Mouse (Mus musculus) limb, embryonic 14.5 days (tissue): Measurements from ENCODE around the gene Amh. TPM values are rescaled to one million over a fixed set of nuclear protein-coding genes. Genes with fewer than 3 reads are reported as not detected.

Source experiments
- ATAC-seq: fragments of 200-750 bp; cut with Nextera tagmentation; 2 replicates; pipeline ENCODE4 v1.8.0; 2017; ENCODE audit warnings: low read depth, moderate number of reproducible peaks, moderate TSS enrichment; ENCODE audit not compliant: low FRiP score
- DNase-seq: peaks from one replicate; pipeline ENCODE4 v3.0.0-alpha.2; 2015; ENCODE audit warnings: low spot score
- H3K27ac ChIP-seq: fragments of 300-500 bp; sonication (generic); replicated peaks from 2 replicates; pipeline ENCODE4 v1.5.1; 2014; ENCODE audit warnings: low read depth, mild to moderate bottlenecking, low read length, moderate library complexity, mixed read lengths
- H3K27me3 ChIP-seq: fragments of 300-500 bp; sonication (generic); 2 replicates; pipeline ENCODE4 v1.6.1; 2014; ENCODE audit warnings: low read length, mixed read lengths; ENCODE audit not compliant: control insufficient read depth, insufficient read depth
- H3K36me3 ChIP-seq: fragments of 300-500 bp; sonication (generic); 2 replicates; pipeline ENCODE4 v1.6.1; 2014; ENCODE audit warnings: mild to moderate bottlenecking, low read length, moderate library complexity, mixed read lengths; ENCODE audit not compliant: control insufficient read depth, insufficient read depth
- H3K4me1 ChIP-seq: fragments of 300-500 bp; sonication (generic); 2 replicates; pipeline ENCODE4 v1.6.1; 2014; ENCODE audit warnings: antibody characterized with exemption, low read length, mixed read lengths; ENCODE audit not compliant: control insufficient read depth, insufficient read depth
- H3K4me2 ChIP-seq: fragments of 300-500 bp; sonication (generic); replicated peaks from 2 replicates; pipeline ENCODE4 v1.6.1; 2014; ENCODE audit warnings: low read depth, mild to moderate bottlenecking, low read length, moderate library complexity; ENCODE audit not compliant: severe bottlenecking
- H3K4me3 ChIP-seq: fragments of 300-500 bp; sonication (generic); replicated peaks from 2 replicates; pipeline ENCODE4 v1.5.1; 2014; ENCODE audit warnings: low read length
- H3K9ac ChIP-seq: fragments of 300-500 bp; sonication (generic); 2 replicates; pipeline ENCODE4 v1.6.1; 2014; ENCODE audit warnings: mild to moderate bottlenecking, low read depth, low read length, moderate library complexity; ENCODE audit not compliant: severe bottlenecking
- H3K9me3 ChIP-seq: fragments of 300-500 bp; sonication (generic); 2 replicates; pipeline ENCODE4 v1.6.1; 2016; ENCODE audit warnings: low read length; ENCODE audit not compliant: control insufficient read depth
- POLR2A ChIP-seq: fragments of 200-500 bp; IDR thresholded peaks from 2 replicates; pipeline ENCODE4 v1.8.0; 2012; ENCODE audit warnings: inconsistent platforms, mild to moderate bottlenecking, moderate library complexity, borderline replicate concordance; ENCODE audit not compliant: insufficient read depth, insufficient read length; ENCODE audit errors: extremely low read depth
- WGBS: fragments of 180-500 bp; shearing (Covaris S2); extraction: QIAGEN DNeasy Blood & Tissue Kit; methylation state at CpG from one replicate; pipeline ENCODE4 v1.1.7; 2014; 5-methylcytosine and 5-hydroxymethylcytosine counted together
- polyA plus RNA-seq, 2 experiments: library from polyadenylated mRNA; depleted of rRNA in 1 of 2; stranded (reverse) in 1 of 2; unstranded in 1 of 2; fragments of >200 nt; fragmentation: Nextera tagmentation in 1 of 2; extraction: Ambion mirVana in 1 of 2; gene quantifications; 2 replicates each; pipeline versions ENCODE4 v1.2.1 to v1.2.3; 2012 to 2014

The Amh gene
- polyA plus RNA-seq, 2 experiments: 1.0 TPM; not detected in 1

DNA sequence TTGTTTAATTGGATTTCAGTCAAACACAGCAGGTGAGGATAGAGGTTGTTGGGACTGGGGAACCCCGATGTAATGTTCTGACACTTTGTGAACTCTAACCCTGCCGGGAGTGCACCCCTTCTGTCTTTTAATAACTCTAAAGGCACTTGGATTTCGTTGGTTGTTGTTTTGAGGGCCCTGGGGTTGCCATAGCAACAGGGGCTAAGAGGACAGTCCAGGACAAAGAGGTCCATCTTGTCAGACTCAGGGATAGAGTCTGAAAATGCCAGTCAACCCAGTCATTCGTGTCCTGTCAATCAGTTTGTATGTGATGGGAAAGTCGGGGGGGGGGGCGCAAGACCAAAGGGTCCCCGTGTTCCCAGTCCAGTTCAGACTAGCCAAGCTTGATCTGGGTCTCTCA, 27.8 kb downstream of the Amh start:
- 77% methylated on average over 7 of the region's 7 CpGs for WGBS
- peaks cover 37% of the 10 kb centered on the region for H3K27me3 ChIP-seq

DNA sequence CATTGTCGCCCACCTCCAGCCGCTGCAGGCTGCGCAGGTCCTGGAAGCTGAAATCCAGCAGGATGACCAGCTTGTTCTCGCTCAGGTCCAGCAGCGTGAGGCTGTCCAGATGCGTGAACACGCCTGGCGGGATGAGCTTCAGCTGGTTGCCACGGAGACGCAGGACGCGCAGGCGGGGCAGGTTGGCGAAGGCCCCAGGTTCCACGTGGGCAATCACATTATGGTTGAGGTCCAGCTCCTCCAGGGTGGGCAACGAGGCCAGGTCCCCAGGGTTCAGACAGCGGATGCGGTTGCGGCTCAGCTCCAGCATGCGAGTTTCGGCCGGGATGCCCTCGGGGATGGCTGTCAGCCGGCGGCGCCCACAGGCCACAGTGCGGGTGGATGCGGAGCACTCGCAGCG, 30.6 kb downstream of the Amh start:
- no peak for TF ChIP-seq POLR2A
- ATAC-seq: no peak
- no peak overlapping the region for H3K27ac ChIP-seq
- no peak overlapping the region for H3K4me2 ChIP-seq
- peaks cover 37% of the 10 kb centered on the region for H3K27me3 ChIP-seq
- H3K4me3 ChIP-seq: no peak overlapping the region
- DNase-seq: no peak
- WGBS: 44% methylated on average over 30 of the region's 30 CpGs
- H3K9me3 ChIP-seq: no peaks in the 10 kb centered on the region
- no peak overlapping the region for H3K9ac ChIP-seq
- no peaks in the 10 kb centered on the region for H3K4me1 ChIP-seq
- peaks cover 3% of the 10 kb centered on the region; the same call in 1 of the 2 replicates for H3K36me3 ChIP-seq

More for the DNA sequence above, 27.8 kb downstream of the Amh start:
- no peak for ATAC-seq
- no peak overlapping the region for H3K4me2 ChIP-seq
- H3K4me3 ChIP-seq: no peak overlapping the region
- H3K27ac ChIP-seq: no peak overlapping the region
- no peak overlapping the region for H3K9ac ChIP-seq
- H3K36me3 ChIP-seq: peaks cover 24% of the 10 kb centered on the region
- TF ChIP-seq POLR2A: no peak
- H3K4me1 ChIP-seq: peaks cover 2% of the 10 kb centered on the region
- H3K9me3 ChIP-seq: no peaks in the 10 kb centered on the region
- DNase-seq: no peak

DNA sequence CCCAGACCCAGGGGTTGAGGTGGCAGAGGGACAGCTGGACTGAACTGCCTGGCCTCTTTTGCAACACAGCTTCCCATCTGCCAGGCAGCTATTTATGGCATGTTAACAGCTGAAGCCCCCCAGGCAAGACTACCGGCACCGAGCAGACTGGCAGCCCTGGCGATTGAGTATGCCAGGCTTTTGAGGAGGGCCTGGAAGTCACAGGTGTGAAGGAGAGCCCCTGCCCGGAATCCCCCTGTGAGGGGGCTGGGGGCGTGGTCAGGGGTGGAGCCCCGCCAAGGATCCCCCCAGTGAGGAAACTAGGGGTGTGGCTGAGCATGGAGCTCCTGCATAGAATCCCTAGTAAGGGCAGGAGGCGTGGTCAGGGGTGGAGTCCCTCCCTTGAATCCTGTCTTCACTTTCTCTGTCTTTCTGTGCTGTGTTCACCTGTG, 31.9 kb downstream of the Amh start:
- H3K9me3 ChIP-seq: no peaks in the 10 kb centered on the region
- H3K27me3 ChIP-seq: peaks cover 38% of the 10 kb centered on the region
- DNase-seq (no peak), ATAC-seq (no peak)
- WGBS: 42% methylated on average over 7 of the region's 7 CpGs
- H3K4me2 ChIP-seq: no peak overlapping the region
- H3K4me1 ChIP-seq: no peaks in the 10 kb centered on the region
- H3K9ac ChIP-seq: no peak overlapping the region
- no peak overlapping the region for H3K4me3 ChIP-seq
- H3K36me3 ChIP-seq: no peaks in the 10 kb centered on the region
- no peak for TF ChIP-seq POLR2A
- H3K27ac ChIP-seq: no peak overlapping the region

DNA sequence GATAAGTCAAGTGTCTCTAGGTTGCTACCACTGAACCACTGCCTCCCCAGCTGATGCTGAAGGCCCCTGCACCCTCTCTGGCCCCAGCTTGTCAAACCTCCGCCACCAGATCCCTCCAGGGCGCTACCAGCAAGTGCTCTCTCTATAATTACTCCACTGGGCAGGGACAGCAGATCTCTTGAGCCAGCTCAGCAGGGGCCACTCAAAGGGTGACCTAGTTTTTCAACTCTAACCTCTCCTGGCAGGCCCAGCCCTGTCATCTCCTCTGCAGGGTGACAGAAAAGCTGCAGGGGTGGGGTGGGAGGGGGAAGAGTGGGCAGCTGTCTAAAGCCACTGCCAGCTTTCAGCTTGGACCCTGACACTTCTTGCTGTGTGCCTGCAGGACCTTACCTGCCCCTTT, 32.8 kb downstream of the Amh start:
- Histone ChIP-seq H3K27me3 (peaks cover 46% of the 10 kb centered on the region), H3K36me3 (no peaks in the 10 kb centered on the region), H3K27ac (no peak overlapping the region), H3K4me1 (no peaks in the 10 kb centered on the region), H3K4me3 (no peak overlapping the region), H3K4me2 (no peak overlapping the region), H3K9ac (no peak overlapping the region), H3K9me3 (no peaks in the 10 kb centered on the region)
- 4% methylated on average over 2 of the region's 2 CpGs for WGBS
- no peak for ATAC-seq
- no peak for DNase-seq
- no peak for TF ChIP-seq POLR2A

DNA sequence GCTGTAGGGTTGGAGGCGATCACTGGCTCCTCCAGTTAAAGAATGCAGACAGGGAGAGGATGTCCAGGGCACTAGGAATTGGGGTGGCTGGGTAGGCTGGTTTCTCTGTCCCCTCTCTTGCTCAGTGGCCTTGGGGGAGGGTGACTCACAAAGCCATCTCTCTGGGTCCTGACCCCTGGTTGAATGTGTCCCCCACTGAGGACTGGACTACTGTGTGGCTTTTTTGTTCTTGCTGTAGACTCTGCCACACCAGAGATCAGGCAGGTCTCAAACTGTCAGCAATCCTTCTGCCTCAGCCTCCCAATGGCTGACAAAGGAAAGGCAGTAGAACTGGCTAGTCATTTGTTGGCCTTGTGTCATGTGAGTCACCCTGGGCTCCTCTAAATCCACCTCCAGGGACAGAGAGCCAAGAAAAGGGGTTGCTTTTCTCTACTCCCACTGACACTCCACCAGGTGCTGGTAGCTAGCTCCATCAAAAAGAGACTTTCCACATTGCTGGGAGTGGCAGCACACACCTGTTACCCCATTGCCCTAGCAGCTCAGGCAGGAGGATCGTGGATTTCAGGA, 33.4 kb downstream of the Amh start:
- peaks cover 52% of the 10 kb centered on the region for H3K27me3 ChIP-seq

More for the DNA sequence above, 33.4 kb downstream of the Amh start:
- WGBS: 64% methylated on average over 2 of the region's 2 CpGs
- no peak for ATAC-seq
- Histone ChIP-seq H3K9ac (no peak overlapping the region), H3K4me3 (no peak overlapping the region), H3K27ac (no peak overlapping the region), H3K4me2 (no peak overlapping the region), H3K4me1 (no peaks in the 10 kb centered on the region), H3K36me3 (no peaks in the 10 kb centered on the region), H3K9me3 (no peaks in the 10 kb centered on the region)
- DNase-seq: no peak
- no peak for TF ChIP-seq POLR2A
